Mouse (Mus musculus) layer of hippocampus, postnatal 36 days (tissue): ENCODE data around the gene Gm15128. TPM values are rescaled to one million over a fixed set of nuclear protein-coding genes. Genes with fewer than 3 reads are reported as not detected.
"Not testable (repeated sequence)": the region's sequence is repeated elsewhere in the genome, so short reads cannot be mapped to it uniquely, and the experiment has no call there.

Experiments
- DNase-seq, 2 experiments: peaks; one replicate each; pipeline ENCODE4 v3.0.0; 2022
- total RNA-seq, 2 experiments: library from RNA; stranded (reverse); gene quantifications; 2 replicates each; pipeline ENCODE4 v1.2.3; 2021

The Gm15128 gene
- total RNA-seq, result not detected

DNA sequence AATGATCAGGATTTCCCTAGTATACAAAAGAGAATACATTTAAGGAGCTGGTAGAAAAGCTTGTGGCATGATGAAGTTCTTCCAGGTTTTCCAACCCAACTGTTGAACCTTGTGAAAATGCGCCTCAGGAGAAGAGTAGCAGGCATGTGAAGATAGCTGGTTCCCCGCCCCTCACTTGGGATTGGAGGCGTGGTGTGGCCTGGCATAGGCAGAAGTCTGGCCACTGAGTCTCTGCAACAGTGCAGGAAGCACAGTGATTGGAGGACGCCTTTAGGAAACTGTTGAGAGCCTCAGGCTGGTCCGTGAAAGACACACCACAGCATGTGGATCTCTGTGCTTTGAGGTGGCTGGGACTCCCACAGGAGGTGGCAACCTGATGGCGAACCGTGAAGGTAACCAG, at the start of gene Gm15128:
Gm15128 (plus strand) TSS at position 301 of the 400 bp plus-strand sequence.
- DNase-seq, result not testable (repeated sequence)

Other genes with a start within 250 kb of the Gm15128 start
- gene Lrch2, start 211.9 kb upstream of the Gm15128 start, total RNA-seq, result 10 to 100 TPM; 26.6 to 28.2 TPM
- gene Gm15080, start 227.0 kb downstream of the Gm15128 start, total RNA-seq, result not detected